Mouse (Mus musculus) CH12.LX (cell line): Measurements from ENCODE around the gene Keap1. TPM values are rescaled to one million over a fixed set of nuclear protein-coding genes. Genes with fewer than 3 reads are reported as not detected.

Source experiments
- DNase-seq: peaks from one replicate; pipeline ENCODE4 v3.0.0-alpha.2; 2013; ENCODE audit errors: extremely low read depth
- H3K27ac ChIP-seq: 2 replicates; pipeline ENCODE4 v1.5.1; 2012; ENCODE audit warnings: low read depth, mild to moderate bottlenecking, control low read depth, moderate library complexity; ENCODE audit not compliant: insufficient read depth
- H3K27me3 ChIP-seq: replicated peaks from 2 replicates; pipeline ENCODE3; 2012; ENCODE audit warnings: inconsistent platforms
- H3K36me3 ChIP-seq, 2 experiments: replicated peaks in 1 of 2; 2 replicates each; pipeline versions ENCODE3 to v1.6.1; 2012; ENCODE audit warnings: inconsistent platforms in 1 of 2, low read length in 1 of 2, mild to moderate bottlenecking in 1 of 2, mixed read lengths in 1 of 2, moderate library complexity in 1 of 2; ENCODE audit not compliant: control insufficient read depth in 1 of 2, insufficient read depth in 1 of 2
- H3K4me1 ChIP-seq, 2 experiments: 2 replicates each; pipeline ENCODE4 v1.6.1; 2012; ENCODE audit warnings: inconsistent platforms in 1 of 2, moderate library complexity in 1 of 2; ENCODE audit not compliant: insufficient read depth in 2 of 2, control insufficient read depth in 1 of 2
- H3K4me2 ChIP-seq: 2 replicates; pipeline ENCODE4 v1.6.1; 2012; ENCODE audit warnings: low read depth, mild to moderate bottlenecking, control low read depth; ENCODE audit not compliant: poor library complexity, insufficient read depth, severe bottlenecking
- H3K4me3 ChIP-seq, 3 experiments: fragments of 150-350 bp in 1 of 3; sonication (generic) in 1 of 3; replicated peaks in 1 of 3; 2 replicates each; pipeline versions ENCODE3 to v1.5.1; 2011 to 2012; ENCODE audit warnings: low read depth in 2 of 3, low read length in 2 of 3, mild to moderate bottlenecking in 2 of 3, moderate library complexity in 2 of 3, control low read depth in 1 of 3, improper control_type of control experiment in 1 of 3, inconsistent platforms in 1 of 3, mixed read lengths in 1 of 3; ENCODE audit not compliant: poor library complexity in 1 of 3
- H3K79me2 ChIP-seq: replicated peaks from 2 replicates; pipeline ENCODE4 v1.6.1; 2012; ENCODE audit warnings: mild to moderate bottlenecking, moderate library complexity; ENCODE audit not compliant: control insufficient read depth, poor library complexity, insufficient read depth, severe bottlenecking; ENCODE audit errors: extremely low read depth
- H3K9ac ChIP-seq: 2 replicates; pipeline ENCODE4 v1.6.1; 2012; ENCODE audit warnings: low read depth, mild to moderate bottlenecking, control low read depth, moderate library complexity; ENCODE audit not compliant: insufficient read depth
- H3K9me3 ChIP-seq: replicated peaks from 2 replicates; pipeline ENCODE3; 2012; ENCODE audit warnings: low read length, inconsistent platforms, mixed read lengths
- CHD1 ChIP-seq: IDR thresholded peaks from 2 replicates; pipeline ENCODE4 v1.6.1; 2012; ENCODE audit warnings: low read depth, low read length, improper control_type of control experiment, inconsistent platforms
- CHD2 ChIP-seq: IDR thresholded peaks from 2 replicates; pipeline ENCODE4 v1.6.1; 2011; ENCODE audit warnings: low read length, improper control_type of control experiment
- E2F4 ChIP-seq: IDR thresholded peaks from 2 replicates; pipeline ENCODE4 v1.6.1; 2011; ENCODE audit warnings: low read depth, low read length, improper control_type of control experiment; ENCODE audit not compliant: insufficient replicate concordance
- ELF1 ChIP-seq: IDR thresholded peaks from 2 replicates; pipeline ENCODE4 v1.6.1; 2014; ENCODE audit warnings: low read depth, mild to moderate bottlenecking, inconsistent platforms, low read length, improper control_type of control experiment
- EP300 ChIP-seq: IDR thresholded peaks from 2 replicates; pipeline ENCODE4 v1.6.1; 2011; ENCODE audit warnings: low read length, improper control_type of control experiment
- ETS1 ChIP-seq: conservative IDR thresholded peaks from 2 replicates; pipeline ENCODE4 v1.6.1; 2012; ENCODE audit warnings: low read depth, mild to moderate bottlenecking, inconsistent platforms, low read length, improper control_type of control experiment, moderate library complexity
- GABPA ChIP-seq: IDR thresholded peaks from 2 replicates; pipeline ENCODE4 v1.6.1; 2012; ENCODE audit warnings: low read depth, low read length, improper control_type of control experiment, inconsistent platforms; ENCODE audit not compliant: insufficient replicate concordance
- HCFC1 ChIP-seq: IDR thresholded peaks from 2 replicates; pipeline ENCODE4 v1.6.1; 2012; ENCODE audit warnings: low read depth, mild to moderate bottlenecking, inconsistent platforms, low read length, improper control_type of control experiment
- IRF4 ChIP-seq: IDR thresholded peaks from 2 replicates; pipeline ENCODE4 v1.6.1; 2014; ENCODE audit warnings: low read depth, mild to moderate bottlenecking, inconsistent platforms, low read length, improper control_type of control experiment
- MAX ChIP-seq: IDR thresholded peaks from 2 replicates; pipeline ENCODE4 v1.6.1; 2011; ENCODE audit warnings: low read length, improper control_type of control experiment
- MEF2A ChIP-seq: IDR thresholded peaks from 2 replicates; pipeline ENCODE4 v1.6.1; 2014; ENCODE audit warnings: low read depth, mild to moderate bottlenecking, inconsistent platforms, low read length, improper control_type of control experiment, borderline replicate concordance
- MYC ChIP-seq: IDR thresholded peaks from 2 replicates; pipeline ENCODE4 v1.6.1; 2011; ENCODE audit warnings: low read depth, mild to moderate bottlenecking, improper control_type of control experiment, low read length
- NELFE ChIP-seq: IDR thresholded peaks from 2 replicates; pipeline ENCODE4 v1.6.1; 2011; ENCODE audit warnings: low read depth, low read length, improper control_type of control experiment
- NRF1 ChIP-seq: IDR thresholded peaks from 2 replicates; pipeline ENCODE4 v1.6.1; 2014; ENCODE audit warnings: low read depth, mild to moderate bottlenecking, inconsistent platforms, low read length, improper control_type of control experiment, moderate library complexity
- PAX5 ChIP-seq: IDR thresholded peaks from 2 replicates; pipeline ENCODE4 v1.6.1; 2012; ENCODE audit warnings: low read length, inconsistent platforms, mixed read lengths
- POLR2A ChIP-seq: IDR thresholded peaks from 2 replicates; pipeline ENCODE4 v1.6.1; 2011; ENCODE audit warnings: low read depth, mild to moderate bottlenecking, improper control_type of control experiment, low read length
- POLR2AphosphoS2 ChIP-seq: IDR thresholded peaks from 2 replicates; pipeline ENCODE4 v1.6.1; 2011; ENCODE audit warnings: low read depth, low read length, improper control_type of control experiment
- RCOR1 ChIP-seq: conservative IDR thresholded peaks from 2 replicates; pipeline ENCODE4 v1.6.1; 2012; ENCODE audit warnings: low read depth, mild to moderate bottlenecking, inconsistent platforms, low read length, improper control_type of control experiment
- SIN3A ChIP-seq: IDR thresholded peaks from 2 replicates; pipeline ENCODE4 v1.6.1; 2012; ENCODE audit warnings: low read length, improper control_type of control experiment, inconsistent platforms
- SMC3 ChIP-seq: IDR thresholded peaks from 2 replicates; pipeline ENCODE4 v1.6.1; 2011; ENCODE audit warnings: low read depth, low read length, improper control_type of control experiment
- TBP ChIP-seq: conservative IDR thresholded peaks from 2 replicates; pipeline ENCODE4 v1.6.1; 2011; ENCODE audit warnings: low read depth, low read length, improper control_type of control experiment
- TCF12 ChIP-seq: IDR thresholded peaks from 2 replicates; pipeline ENCODE4 v1.6.1; 2014; ENCODE audit warnings: low read depth, mild to moderate bottlenecking, inconsistent platforms, low read length, improper control_type of control experiment
- UBTF ChIP-seq: IDR thresholded peaks from 2 replicates; pipeline ENCODE4 v1.6.1; 2012; ENCODE audit warnings: low read depth, mild to moderate bottlenecking, inconsistent platforms, low read length, improper control_type of control experiment, moderate library complexity
- ZMIZ1 ChIP-seq: IDR thresholded peaks from 2 replicates; pipeline ENCODE4 v1.6.1; 2012; ENCODE audit warnings: low read depth, mild to moderate bottlenecking, inconsistent platforms, low read length, improper control_type of control experiment
- dilution Hi-C: fragments of 300-500 bp; cut with MboI; formaldehyde crosslinking; loops from 2 replicates; pipeline ENCODE4 v1.14.3; 2020; ENCODE audit warnings: low sequenced_read_pairs; ENCODE audit not compliant: extremely low pct_unique_long_range_greater_than_20kb, extremely low pct_ligation_motif_present
- in situ Hi-C: fragments of 300-500 bp; cut with MboI; formaldehyde crosslinking; loops from 3 replicates; pipeline ENCODE4 v1.14.3; 2019; ENCODE audit warnings: low sequenced_read_pairs, low pct_ligation_motif_present, low pct_unique_long_range_greater_than_20kb, mixed read lengths
- polyA plus RNA-seq: library from polyadenylated mRNA; unstranded; fragments of >175 nt; gene quantifications from 2 replicates; pipeline ENCODE4 v1.2.1, GENCODE M21; 2012; ENCODE audit warnings: low read depth; ENCODE audit not compliant: insufficient read length
- total RNA-seq, 2 experiments: library from RNA; depleted of rRNA; stranded (reverse); fragments of 300-350 nt in 1 of 2; fragments of >200 nt in 1 of 2; gene quantifications; 2 replicates each; pipeline ENCODE4 v1.2.3; 2012 to 2014

The Keap1 gene
- total and polyA plus RNA-seq, 3 experiments: 18.4 to 41.7 (median 31.2) TPM

DNA sequence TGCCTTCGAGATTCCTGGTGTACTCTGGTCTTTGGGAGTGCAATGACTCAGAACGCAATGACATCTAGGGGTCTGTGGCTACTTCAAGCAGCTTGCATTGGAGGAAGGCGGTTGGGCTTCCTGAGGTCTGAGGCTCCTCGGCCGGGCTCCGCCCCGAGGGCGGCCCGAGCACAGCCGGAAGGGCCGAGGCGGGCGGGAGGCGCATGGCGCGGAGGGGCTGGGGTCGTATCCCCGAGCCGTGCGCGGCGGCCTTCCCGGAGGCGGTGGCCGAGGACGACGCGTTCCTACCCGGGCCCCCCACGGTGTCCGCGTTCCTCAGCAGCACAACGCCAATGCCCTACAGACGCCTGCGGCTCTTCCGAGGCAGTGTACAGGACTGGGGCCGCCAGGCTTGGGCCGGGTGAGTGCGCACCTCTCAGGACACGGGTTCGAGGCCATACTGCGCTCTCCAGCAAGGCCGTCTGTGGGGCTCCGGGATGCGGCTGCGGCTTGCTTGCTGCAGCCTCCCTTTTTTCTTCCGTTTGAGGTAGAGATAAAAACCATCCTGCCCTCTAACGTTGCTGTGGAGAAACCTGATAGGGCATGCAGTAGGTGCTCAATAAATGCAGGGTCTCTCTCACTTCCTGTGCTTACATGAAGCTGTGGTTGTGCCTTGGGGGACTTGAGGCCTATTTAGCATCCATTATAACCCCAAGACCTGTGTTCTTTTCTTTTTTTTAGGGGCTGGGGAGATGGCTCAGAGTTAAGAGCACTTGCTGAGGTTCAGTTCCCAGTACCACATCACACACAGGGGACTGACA is 57.5 kb downstream of the Keap1 start:
- Histone ChIP-seq H3K79me2 (peaks cover 3% of the 10 kb centered on the region), H3K4me2 (peak overlapping the region; percentile 79), H3K4me3 (peak overlapping the region; percentile 73 to 80 (median 79)), H3K27ac (peak overlapping the region; percentile 25; the same call in 1 of the 2 replicates), H3K36me3 (peaks cover 0 to 20% of the 10 kb centered on the region in 2 experiments), H3K9me3 (no peaks in the 10 kb centered on the region), H3K4me1 (peaks cover 23 to 47% of the 10 kb centered on the region in 2 experiments), H3K9ac (peak overlapping the region; percentile 72), H3K27me3 (no peaks in the 10 kb centered on the region)
- dilution Hi-C loops (no loop called here), in situ Hi-C loops (no loop called here)
- no peak for DNase-seq
- TF ChIP-seq NRF1 (peak; percentile 57), NELFE (peak; percentile 78), ELF1 (peak; percentile 79), MYC (peak; percentile 28; the same call in 1 of the 2 replicates), MEF2A (peak; percentile 61), SIN3A (peak; percentile 71), EP300 (no peak), IRF4 (peak; percentile 41), RCOR1 (peak; percentile 11; the same call in 1 of the 2 replicates), POLR2A (peak; percentile 80), TCF12 (peak; percentile 62), TBP (0 out of 2 replicates have a peak, but pooled peaks have one; percentile 31), SMC3 (no peak), ZMIZ1 (peak; percentile 75), MAX (peak; percentile 67; the same call in 1 of the 2 replicates), UBTF (peak; percentile 46; the same call in 1 of the 2 replicates), E2F4 (no peak), HCFC1 (no peak; the same call in 1 of the 2 replicates)

GRCm38 (mm10) chr9:21180841-21181240 is 58.3 kb downstream of the Keap1 start:
- Histone ChIP-seq H3K4me3 (peak overlapping the region in 1 of 3 experiments; percentile 73), H3K9me3 (no peaks in the 10 kb centered on the region), H3K79me2 (peaks cover 3% of the 10 kb centered on the region), H3K4me2 (peak overlapping the region; percentile 27; the same call in 1 of the 2 replicates), H3K27me3 (no peaks in the 10 kb centered on the region), H3K4me1 (peaks cover 21 to 41% of the 10 kb centered on the region in 2 experiments), H3K9ac (no peak overlapping the region), H3K36me3 (peaks cover 0 to 13% of the 10 kb centered on the region in 2 experiments), H3K27ac (no peak overlapping the region)
- in situ Hi-C loops (no loop called here), dilution Hi-C loops (no loop called here)
- no peak for DNase-seq
- TF ChIP-seq UBTF (no peak), GABPA (no peak), SIN3A (no peak), TBP (no peak), ETS1 (no peak), PAX5 (no peak), CHD2 (no peak), POLR2AphosphoS2 (no peak), MEF2A (no peak), EP300 (no peak), CHD1 (no peak)
- TF ChIP-seq, all 38 proteins: peak for 0
